Mouse (Mus musculus) heart, postnatal 14 days (tissue): Measurements from ENCODE around the gene Dusp23. TPM values are rescaled to one million over a fixed set of nuclear protein-coding genes. Genes with fewer than 3 reads are reported as not detected.

Experiments
- DNase-seq, 2 experiments: peaks; one replicate each; pipeline ENCODE4 v3.0.0; 2021 to 2022
- intact Hi-C: fragments of 180-260 bp; cut with DNase I; formaldehyde crosslinking; loops from one replicate; pipeline ENCODE4 v1.15.1; 2025
- total RNA-seq, 2 experiments: library from RNA; stranded (reverse); gene quantifications; 2 replicates each; pipeline ENCODE4 v1.2.3; 2021

Gene Dusp23
- total RNA-seq, 2 experiments from 2014 or later, result 7.4 to 9.3 TPM

GRCm38 (mm10) chr1:172629831-172630230 lies 2.9 kb downstream of the Dusp23 start:
- intact Hi-C loops, result loop anchor here (5.0 to 10.0 kb wide), 2 partner anchors 138 to 765 kb away; no protein-coding TSS in a partner anchor
- no peak for DNase-seq

- DNase-seq, result no peak
- intact Hi-C loops, result no loop called here
Observed at GRCm38 (mm10) chr1:172626306-172626705, 6.5 kb downstream of the Dusp23 start.

- DNase-seq, result no peak
- intact Hi-C loops, result no loop called here
Observed at GRCm38 (mm10) chr1:172624081-172624480, 8.7 kb downstream of the Dusp23 start.

GRCm38 (mm10) chr1:172623599-172623998 lies 9.2 kb downstream of the Dusp23 start:
- DNase-seq, result no peak
- intact Hi-C loops, result no loop called here

GRCm38 (mm10) chr1:172619235-172619634 lies 13.5 kb downstream of the Dusp23 start:
- intact Hi-C loops, result loop anchor here (2.0 to 5.0 kb wide), 2 partner anchors 14 to 212 kb away; partner anchors contain the start of gene Dusp23
- DNase-seq, result peak; percentile 81 to 86

GRCm38 (mm10) chr1:172618141-172618540 lies 14.6 kb downstream of the Dusp23 start:
- DNase-seq, result no peak
- intact Hi-C loops, result loop anchor here (2.0 to 5.0 kb wide), 2 partner anchors 15 to 211 kb away; partner anchors contain the start of gene Dusp23

GRCm38 (mm10) chr1:172617365-172618076 lies 15.2 kb downstream of the Dusp23 start:
- intact Hi-C loops, result loop anchor here (2.0 to 5.0 kb wide), 2 partner anchors 15 to 210 kb away; partner anchors contain the start of gene Dusp23
- DNase-seq, result no peak

GRCm38 (mm10) chr1:172616537-172617300 lies 16.0 kb downstream of the Dusp23 start:
- DNase-seq, result peak in 1 of 2 experiments; percentile 26
- intact Hi-C loops, result loop anchor here (5.0 kb wide), 1 partner anchor 209 kb away; no protein-coding TSS in a partner anchor

- intact Hi-C loops, result loop anchor here (5.0 kb wide), 1 partner anchor 208 kb away; no protein-coding TSS in a partner anchor
- DNase-seq, result no peak
Observed at GRCm38 (mm10) chr1:172615412-172615811, 17.4 kb downstream of the Dusp23 start.

GRCm38 (mm10) chr1:172614654-172615053 lies 18.1 kb downstream of the Dusp23 start:
- intact Hi-C loops, result loop anchor here (5.0 kb wide), 2 partner anchors 52 to 207 kb away; no protein-coding TSS in a partner anchor
- DNase-seq, result no peak

- intact Hi-C loops, result loop anchor here (1.0 to 5.0 kb wide), 2 partner anchors 50 to 82 kb away; no protein-coding TSS in a partner anchor
- peak in 1 of 2 experiments; percentile 23 for DNase-seq
Observed at GRCm38 (mm10) chr1:172612745-172613144, 20.0 kb downstream of the Dusp23 start.

GRCm38 (mm10) chr1:172611304-172611703 lies 21.5 kb downstream of the Dusp23 start:
- DNase-seq, result no peak
- intact Hi-C loops, result loop anchor here (5.0 kb wide), 1 partner anchor 49 kb away; no protein-coding TSS in a partner anchor

GRCm38 (mm10) chr1:172602326-172602725 lies 30.4 kb downstream of the Dusp23 start, which contains the start of gene Fcrl6:
TSS of gene Fcrl6 (minus strand) at chr1:172602551.
- intact Hi-C loops, result no loop called here
- no peak for DNase-seq

GRCm38 (mm10) chr1:172594495-172594894 lies 38.3 kb downstream of the Dusp23 start:
- DNase-seq, result peak; percentile 44 to 48
- intact Hi-C loops, result no loop called here

GRCm38 (mm10) chr1:172593956-172594355 lies 38.8 kb downstream of the Dusp23 start:
- intact Hi-C loops, result no loop called here
- no peak for DNase-seq

GRCm38 (mm10) chr1:172593321-172593720 lies 39.4 kb downstream of the Dusp23 start:
- no peak for DNase-seq

GRCm38 (mm10) chr1:172590385-172590784 lies 42.4 kb downstream of the Dusp23 start, which contains the start of gene Slamf8:
TSS of gene Slamf8 (minus strand) at chr1:172590568.
- intact Hi-C loops, result no loop called here
- DNase-seq, result peak; percentile 22 to 45

More at GRCm38 (mm10) chr1:172593321-172593720, 39.4 kb downstream of the Dusp23 start:
- intact Hi-C loops, result no loop called here

GRCm38 (mm10) chr1:172585612-172586567 lies 46.9 kb downstream of the Dusp23 start:
- no peak for DNase-seq
- intact Hi-C loops, result no loop called here

GRCm38 (mm10) chr1:172585026-172585425 lies 47.7 kb downstream of the Dusp23 start:
- intact Hi-C loops, result no loop called here
- DNase-seq, result no peak

GRCm38 (mm10) chr1:172584271-172584670 lies 48.5 kb downstream of the Dusp23 start:
- no peak for DNase-seq
- intact Hi-C loops, result no loop called here
